Mouse (Mus musculus) forebrain, embryonic 16.5 days (tissue): ENCODE data around the gene Emsy. TPM values are rescaled to one million over a fixed set of nuclear protein-coding genes. Genes with fewer than 3 reads are reported as not detected.

ENCODE experiments used
- ATAC-seq: fragments of 200-750 bp; cut with Nextera tagmentation; 2 replicates; pipeline ENCODE4 v1.8.0; 2017; ENCODE audit warnings: mild to moderate bottlenecking, moderate library complexity
- H3K27ac ChIP-seq: fragments of 300-500 bp; sonication (generic); 2 replicates; pipeline ENCODE4 v1.5.1; 2014; ENCODE audit warnings: low read length, control low read depth
- H3K27me3 ChIP-seq: fragments of 300-500 bp; sonication (generic); replicated peaks from 2 replicates; pipeline ENCODE4 v1.6.1; 2014; ENCODE audit warnings: low read length; ENCODE audit not compliant: control insufficient read depth, insufficient read depth
- H3K36me3 ChIP-seq: fragments of 300-500 bp; sonication (generic); 2 replicates; pipeline ENCODE4 v1.6.1; 2014; ENCODE audit not compliant: control insufficient read depth, insufficient read depth
- H3K4me1 ChIP-seq: fragments of 300-500 bp; sonication (generic); replicated peaks from 2 replicates; pipeline ENCODE4 v1.6.1; 2014; ENCODE audit warnings: low read length; ENCODE audit not compliant: control insufficient read depth, insufficient read depth
- H3K4me2 ChIP-seq: fragments of 300-500 bp; sonication (generic); 2 replicates; pipeline ENCODE4 v1.6.1; 2014; ENCODE audit warnings: mild to moderate bottlenecking, low read length, control low read depth
- H3K4me3 ChIP-seq: fragments of 300-500 bp; sonication (generic); replicated peaks from 2 replicates; pipeline ENCODE4 v1.5.1; 2014; ENCODE audit warnings: mild to moderate bottlenecking, low read length, control low read depth
- H3K9ac ChIP-seq: fragments of 300-500 bp; sonication (generic); replicated peaks from 2 replicates; pipeline ENCODE4 v1.6.1; 2014; ENCODE audit warnings: low read depth, low read length, control low read depth
- H3K9me3 ChIP-seq: fragments of 300-500 bp; sonication (generic); 2 replicates; pipeline ENCODE4 v1.6.1; 2016; ENCODE audit warnings: low read length; ENCODE audit not compliant: control insufficient read depth
- WGBS: fragments of 180-500 bp; shearing (Covaris S2); extraction: QIAGEN DNeasy Blood & Tissue Kit; methylation state at CpG from one replicate; pipeline ENCODE4 v1.1.7; 2014; 5-methylcytosine and 5-hydroxymethylcytosine counted together
- polyA plus RNA-seq: library from polyadenylated mRNA; unstranded; fragments of >200 nt; fragmentation: Nextera tagmentation; extraction: Ambion mirVana; gene quantifications from 2 replicates; pipeline ENCODE4 v1.2.1, GENCODE M21; 2015

Emsy gene
- polyA plus RNA-seq, 1 experiment from 2014 or later, result 42.2 TPM

GRCm38 (mm10) chr7:98542267-98542666 lies 114.3 kb downstream of the Emsy start:
- Histone ChIP-seq H3K9me3 (no peaks in the 10 kb centered on the region), H3K27me3 (no peaks in the 10 kb centered on the region), H3K4me3 (no peak overlapping the region), H3K36me3 (no peaks in the 10 kb centered on the region), H3K9ac (no peak overlapping the region), H3K4me1 (peaks cover 6% of the 10 kb centered on the region), H3K4me2 (no peak overlapping the region), H3K27ac (no peak overlapping the region)
- ATAC-seq, result no peak
- WGBS, result 92% methylated on average over 3 of the region's 3 CpGs

- WGBS, result 98% methylated on average over 5 of the region's 5 CpGs
- no peak overlapping the region for H3K4me3 ChIP-seq
- no peak overlapping the region for H3K9ac ChIP-seq
- ATAC-seq, result no peak
- H3K36me3 ChIP-seq, result no peaks in the 10 kb centered on the region
- no peaks in the 10 kb centered on the region for H3K27me3 ChIP-seq
- no peak overlapping the region for H3K4me2 ChIP-seq
- H3K27ac ChIP-seq, result no peak overlapping the region
- no peaks in the 10 kb centered on the region for H3K9me3 ChIP-seq
- H3K4me1 ChIP-seq, result peaks cover 6% of the 10 kb centered on the region
These were observed 115.0 kb downstream of the Emsy start for GRCm38 (mm10) chr7:98541564-98541963.

GRCm38 (mm10) chr7:98540879-98541278 lies 115.7 kb downstream of the Emsy start:
- WGBS, result 85% methylated on average over 2 of the region's 2 CpGs
- H3K4me2 ChIP-seq, result no peak overlapping the region
- H3K9ac ChIP-seq, result no peak overlapping the region
- no peak for ATAC-seq
- no peaks in the 10 kb centered on the region for H3K9me3 ChIP-seq
- H3K36me3 ChIP-seq, result no peaks in the 10 kb centered on the region
- H3K4me3 ChIP-seq, result no peak overlapping the region
- no peaks in the 10 kb centered on the region for H3K27me3 ChIP-seq
- H3K4me1 ChIP-seq, result peaks cover 6% of the 10 kb centered on the region
- no peak overlapping the region for H3K27ac ChIP-seq

GRCm38 (mm10) chr7:98537967-98538573 lies 118.5 kb downstream of the Emsy start:
- H3K27me3 ChIP-seq, result no peaks in the 10 kb centered on the region
- ATAC-seq, result no peak
- H3K9ac ChIP-seq, result no peak overlapping the region
- no peaks in the 10 kb centered on the region for H3K36me3 ChIP-seq
- H3K4me1 ChIP-seq, result peaks cover 6% of the 10 kb centered on the region
- H3K4me3 ChIP-seq, result no peak overlapping the region
- H3K27ac ChIP-seq, result no peak overlapping the region
- no peak overlapping the region for H3K4me2 ChIP-seq
- WGBS, result 13% methylated on average over 8 of the region's 8 CpGs
- H3K9me3 ChIP-seq, result no peaks in the 10 kb centered on the region

GRCm38 (mm10) chr7:98537210-98537966 lies 119.2 kb downstream of the Emsy start:
- 28% methylated on average over 10 of the region's 10 CpGs for WGBS
- Histone ChIP-seq H3K27me3 (no peaks in the 10 kb centered on the region), H3K4me2 (no peak overlapping the region), H3K4me3 (no peak overlapping the region), H3K27ac (no peak overlapping the region), H3K9me3 (no peaks in the 10 kb centered on the region), H3K9ac (no peak overlapping the region), H3K36me3 (no peaks in the 10 kb centered on the region), H3K4me1 (peaks cover 6% of the 10 kb centered on the region)
- no peak for ATAC-seq

Other genes starting within 250 kb of the Emsy start
- not detected in 2 replicates for gene Gucy2d, start 216.4 kb downstream of the Emsy start, polyA plus RNA-seq
- 2.6 and 2.8 TPM in 2 replicates for gene Lrrc32, start 167.5 kb downstream of the Emsy start, polyA plus RNA-seq
- gene Thap12, start 46.3 kb upstream of the Emsy start, polyA plus RNA-seq, result 50.8 and 54.8 TPM in 2 replicates
- 0.37 and 0.53 TPM in 2 replicates for gene Wnt11, start 178.3 kb upstream of the Emsy start, polyA plus RNA-seq